ENCODE assay signal across 30 mouse cellular contexts in genomic region chr1:82717816-82718512, GRCm38 (mm10). TPM values are rescaled to one million over a fixed set of nuclear protein-coding genes. Genes with fewer than 3 reads are reported as not detected.
A peak's percentile ranks its signal among the peaks of the same experiment; 100 is the strongest.
DNase-seq lines count a peak whose midpoint lies in the region; ATAC-seq and TF ChIP-seq lines count a peak whose summit lies in the region.
"Had no signal": no experiment of that assay in that cellular context is flagged by ENCODE, and none has a peak within 500 bp of the region (broad histone marks: within the 10 kb centered on the region; RNA-seq: fewer than 3 reads in every experiment).

No protein-coding gene starts in this region.

- no peaks in the 10 kb centered on the region for H3K4me1 ChIP-seq in stomach, embryonic 15.5 days
- H3K4me1 ChIP-seq in stomach, postnatal 0 days (replicated peaks; ENCODE audit: control insufficient read depth, insufficient read depth) = no peaks in the 10 kb centered on the region
- H3K4me1 ChIP-seq in liver, embryonic 14.5 days (replicated peaks; ENCODE audit: control insufficient read depth in 2 of 2, insufficient read depth in 2 of 2, low read length in 1 of 2) = peaks cover 18 to 20% of the 10 kb centered on the region in 2 experiments
- no peaks in the 10 kb centered on the region; the same call in 1 of the 2 replicates for H3K4me1 ChIP-seq in lung, embryonic 16.5 days (replicated peaks; ENCODE audit: control insufficient read depth, insufficient read depth, low read length)
- H3K4me1 ChIP-seq: heart, embryonic 13.5 days; intestine, embryonic 15.5 days; midbrain, embryonic 15.5 days had no signal

- no peaks in the 10 kb centered on the region for H3K9me3 ChIP-seq in stomach, embryonic 15.5 days
- no peaks in the 10 kb centered on the region for H3K9me3 ChIP-seq in stomach, postnatal 0 days (ENCODE audit: control insufficient read depth, low read length)
- H3K9me3 ChIP-seq in liver, embryonic 14.5 days (ENCODE audit: control insufficient read depth, low read length) = no peaks in the 10 kb centered on the region
- H3K9me3 ChIP-seq in lung, embryonic 16.5 days (ENCODE audit: control insufficient read depth, low read length) = no peaks in the 10 kb centered on the region
- H3K9me3 ChIP-seq: heart, embryonic 13.5 days; intestine, embryonic 15.5 days; midbrain, embryonic 15.5 days had no signal

- no peak overlapping the region for H3K4me3 ChIP-seq in stomach, embryonic 15.5 days (replicated peaks)
- no peak overlapping the region for H3K4me3 ChIP-seq in stomach, postnatal 0 days (ENCODE audit: low read depth, low read length)
- no peak overlapping the region for H3K4me3 ChIP-seq in liver, embryonic 14.5 days (ENCODE audit: insufficient read depth in 1 of 2, low read depth in 2 of 2, low read length in 2 of 2)
- no peak overlapping the region for H3K4me3 ChIP-seq in lung, embryonic 16.5 days (ENCODE audit: low read length)
- H3K4me3 ChIP-seq: gastrocnemius, adult 2 months; heart, embryonic 13.5 days; intestine, embryonic 15.5 days; layer of hippocampus, adult 2 months; megakaryocyte, embryonic 14.5 days; midbrain, embryonic 15.5 days; myocyte had no signal

- no peaks in the 10 kb centered on the region for H3K36me3 ChIP-seq in stomach, embryonic 15.5 days
- no peaks in the 10 kb centered on the region for H3K36me3 ChIP-seq in stomach, postnatal 0 days (ENCODE audit: control insufficient read depth, insufficient read depth, low read length)
- H3K36me3 ChIP-seq in liver, embryonic 14.5 days (replicated peaks; ENCODE audit: control insufficient read depth, insufficient read depth, low read depth) = no peaks in the 10 kb centered on the region
- no peaks in the 10 kb centered on the region for H3K36me3 ChIP-seq in lung, embryonic 16.5 days (ENCODE audit: control insufficient read depth, insufficient read depth, low read length)
- H3K36me3 ChIP-seq: heart, embryonic 13.5 days; intestine, embryonic 15.5 days; midbrain, embryonic 15.5 days had no signal

- TF ChIP-seq CTCF in stomach, postnatal 0 days (IDR thresholded peaks at IDR 0.05; ENCODE audit: low read depth) = no peak
- TF ChIP-seq CTCF in liver, embryonic 14.5 days (IDR thresholded peaks at IDR 0.05; ENCODE audit: low read depth) = no peak

- no peak overlapping the region for H3K9ac ChIP-seq in stomach, embryonic 15.5 days
- H3K9ac ChIP-seq in stomach, postnatal 0 days (ENCODE audit: low read length) = no peak overlapping the region
- no peak overlapping the region for H3K9ac ChIP-seq in liver, embryonic 14.5 days (replicated peaks)
- no peak overlapping the region for H3K9ac ChIP-seq in lung, embryonic 16.5 days (ENCODE audit: low read length)
- H3K9ac ChIP-seq: heart, embryonic 13.5 days; hindbrain, embryonic 14.5 days; intestine, embryonic 15.5 days; midbrain, embryonic 15.5 days had no signal

- TF ChIP-seq EP300 in stomach, postnatal 0 days (optimal IDR thresholded peaks at IDR 0.05) = no peak
- TF ChIP-seq EP300 in liver, embryonic 14.5 days (IDR thresholded peaks at IDR 0.05; ENCODE audit: low read depth) = no peak

- ATAC-seq in stomach, embryonic 15.5 days (ENCODE audit: insufficient read depth, low FRiP score, low read depth) = no peak
- no peak for ATAC-seq in stomach, postnatal 0 days (ENCODE audit: low FRiP score, low TSS enrichment)
- peak; percentile 84 for ATAC-seq in liver, embryonic 14.5 days (ENCODE audit: insufficient read depth)
- peak; percentile 59 for ATAC-seq in lung, embryonic 16.5 days (ENCODE audit: low read depth)
- ATAC-seq: forebrain, embryonic 16.5 days; intestine, embryonic 15.5 days; midbrain, embryonic 15.5 days; Patski had no signal

- H3K27me3 ChIP-seq in stomach, embryonic 15.5 days (replicated peaks) = peaks cover 3% of the 10 kb centered on the region; the same call in 1 of the 2 replicates
- no peaks in the 10 kb centered on the region for H3K27me3 ChIP-seq in stomach, postnatal 0 days (ENCODE audit: control insufficient read depth, insufficient read depth, low read length)
- H3K27me3 ChIP-seq in liver, embryonic 14.5 days (ENCODE audit: control insufficient read depth, insufficient read depth, low read length) = no peaks in the 10 kb centered on the region; the same call in 1 of the 2 replicates
- H3K27me3 ChIP-seq in lung, embryonic 16.5 days (ENCODE audit: control insufficient read depth, insufficient read depth, low read depth, low read length) = peaks cover 3% of the 10 kb centered on the region
- H3K27me3 ChIP-seq: intestine, embryonic 15.5 days; Patski had no signal

- H3K27ac ChIP-seq in stomach, embryonic 15.5 days = 0 out of 2 replicates have a peak overlapping the region, but pooled peaks have one; percentile 11
- H3K27ac ChIP-seq in stomach, postnatal 0 days (replicated peaks) = no peak overlapping the region
- no peak overlapping the region for H3K27ac ChIP-seq in liver, embryonic 14.5 days
- peak overlapping the region; percentile 41 for H3K27ac ChIP-seq in lung, embryonic 16.5 days (ENCODE audit: low read length)
- H3K27ac ChIP-seq: gastrocnemius, adult 2 months; heart, embryonic 13.5 days; hindbrain, embryonic 14.5 days; intestine, embryonic 15.5 days; kidney, postnatal 0 days; layer of hippocampus, adult 2 months; midbrain, embryonic 15.5 days had no signal

- WGBS in stomach, embryonic 15.5 days = 56% methylated on average over 9 of the region's 9 CpGs
- 49% methylated on average over 9 of the region's 9 CpGs for WGBS in stomach, postnatal 0 days
- WGBS in liver, embryonic 14.5 days (ENCODE audit: insufficient replicate concordance) = 42% methylated on average over 9 of the region's 9 CpGs
- 36% methylated on average over 9 of the region's 9 CpGs for WGBS in lung, embryonic 16.5 days

- no peak for DNase-seq in stomach, postnatal 0 days (ENCODE audit: low spot score)
- DNase-seq in liver, embryonic 14.5 days (ENCODE audit: low read depth in 3 of 3, low spot score in 3 of 3) = peak in 1 of 3 experiments; percentile 27
- DNase-seq in gastrocnemius, adult 18-20 months (ENCODE audit: low spot score) = no peak
- no peak for DNase-seq in kidney, postnatal 4 days
- no peak for DNase-seq in heart, adult 8-10 months (ENCODE audit: low spot score)
- DNase-seq: adrenal gland, postnatal 10 days; cerebellum, adult 11-12 months; cerebellum, postnatal 25 days; embryo, embryonic 11 days; gastrocnemius, adult 2 months; layer of hippocampus, postnatal 36 days; thymus, postnatal 25 days had no signal

- no peak overlapping the region for H3K4me2 ChIP-seq in stomach, embryonic 15.5 days
- no peak overlapping the region for H3K4me2 ChIP-seq in stomach, postnatal 0 days (replicated peaks; ENCODE audit: low read depth)
- H3K4me2 ChIP-seq in liver, embryonic 14.5 days (ENCODE audit: low read depth) = peak overlapping the region; percentile 24; the same call in 1 of the 2 replicates
- peak overlapping the region; percentile 23; the same call in 1 of the 2 replicates for H3K4me2 ChIP-seq in lung, embryonic 16.5 days (ENCODE audit: low read depth, low read length)
- H3K4me2 ChIP-seq: heart, embryonic 13.5 days; hindbrain, embryonic 14.5 days; intestine, embryonic 15.5 days; midbrain, embryonic 15.5 days had no signal

RNA-seq across cellular contexts. Expression of gene Mff, which starts 6.7 kb away (rescaled TPM):
- polyA plus RNA-seq in stomach, embryonic 15.5 days (2015; fragmentation: Nextera tagmentation; extraction: Ambion mirVana) = 175 and 178 TPM in 2 replicates
- 149 and 151 TPM in 2 replicates for polyA plus RNA-seq in stomach, postnatal 0 days (2015; fragmentation: Nextera tagmentation; extraction: Ambion mirVana)
- 47.9 and 82.1 TPM in 2 replicates for polyA plus RNA-seq in liver, embryonic 14.5 days (2012; rRNA removed)
- polyA plus RNA-seq in liver, embryonic 14.5 days (2014; fragmentation: Nextera tagmentation; extraction: Ambion mirVana) = 193 and 197 TPM in 2 replicates
- 196 and 200 TPM in 2 replicates for polyA plus RNA-seq in lung, embryonic 16.5 days (2015; fragmentation: Nextera tagmentation; extraction: Ambion mirVana)
- total RNA-seq in gastrocnemius, adult 18-20 months (2021) = 100 to 1,000 TPM; 134 to 137 TPM
- total RNA-seq in heart, adult 8-10 months (2022) = 100 to 1,000 TPM; 150 to 163 (median 154) TPM

RNA-seq across cellular contexts. Expression of gene Tm4sf20, which starts 50.3 kb away (rescaled TPM):
- 28.3 and 35.1 TPM in 2 replicates for polyA plus RNA-seq in stomach, embryonic 15.5 days (2015; fragmentation: Nextera tagmentation; extraction: Ambion mirVana)
- polyA plus RNA-seq in stomach, postnatal 0 days (2015; fragmentation: Nextera tagmentation; extraction: Ambion mirVana) = 0.21 and 1.0 TPM in 2 replicates
- polyA plus RNA-seq in liver, embryonic 14.5 days (2012; rRNA removed) = not detected in 2 replicates
- not detected in 2 replicates for polyA plus RNA-seq in liver, embryonic 14.5 days (2014; fragmentation: Nextera tagmentation; extraction: Ambion mirVana)
- polyA plus RNA-seq in lung, embryonic 16.5 days (2015; fragmentation: Nextera tagmentation; extraction: Ambion mirVana) = not detected in 2 replicates
- not detected for total RNA-seq in gastrocnemius, adult 18-20 months (2021)
- not detected for total RNA-seq in heart, adult 8-10 months (2022)
- total RNA-seq: adrenal gland, postnatal 10 days; gastrocnemius, adult 2 months; heart, postnatal 25 days; layer of hippocampus, adult 2 months; layer of hippocampus, postnatal 36 days; left cerebral cortex, postnatal 14 days had no signal
- polyA plus RNA-seq: forebrain, embryonic 16.5 days; gonadal fat pad, adult 2 months; heart, embryonic 13.5 days; hindbrain, embryonic 14.5 days; limb, embryonic 14.5 days; myocyte; neural tube, embryonic 14.5 days had no signal

RNA-seq across cellular contexts. Expression of gene Gm47791, which starts 53.1 kb away (rescaled TPM):
- polyA plus RNA-seq in stomach, embryonic 15.5 days (2015; fragmentation: Nextera tagmentation; extraction: Ambion mirVana) = not detected in 2 replicates
- not detected in 2 replicates for polyA plus RNA-seq in stomach, postnatal 0 days (2015; fragmentation: Nextera tagmentation; extraction: Ambion mirVana)
- not detected in 2 replicates for polyA plus RNA-seq in liver, embryonic 14.5 days (2012; rRNA removed)
- not detected in 2 replicates for polyA plus RNA-seq in liver, embryonic 14.5 days (2014; fragmentation: Nextera tagmentation; extraction: Ambion mirVana)
- not detected in 2 replicates for polyA plus RNA-seq in lung, embryonic 16.5 days (2015; fragmentation: Nextera tagmentation; extraction: Ambion mirVana)
- not detected for total RNA-seq in gastrocnemius, adult 18-20 months (2021)
- not detected for total RNA-seq in heart, adult 8-10 months (2022)
- total RNA-seq: adrenal gland, postnatal 10 days; gastrocnemius, adult 2 months; heart, postnatal 25 days; layer of hippocampus, adult 2 months; layer of hippocampus, postnatal 36 days; left cerebral cortex, postnatal 14 days had no signal
- polyA plus RNA-seq: embryonic facial prominence, embryonic 14.5 days; forebrain, embryonic 16.5 days; gonadal fat pad, adult 2 months; heart, embryonic 13.5 days; hindbrain, embryonic 14.5 days; intestine, embryonic 15.5 days; kidney, postnatal 0 days; limb, embryonic 14.5 days; midbrain, embryonic 15.5 days; myocyte; neural tube, embryonic 14.5 days; Patski had no signal

Comparison
In these comparisons a context has a peak if more than half of its experiments do, and no peak if none do; other contexts are left out.
1. H3K27ac ChIP-seq: peak in stomach, embryonic 15.5 days (single experiment) and lung, embryonic 16.5 days (single experiment); none in stomach, postnatal 0 days (single experiment) and liver, embryonic 14.5 days (single experiment).
2. RNA of gene Tm4sf20, which starts 50.3 kb away (polyA plus RNA-seq): 28.3 to 35.1 TPM in stomach, embryonic 15.5 days; 0.21 to 1.0 TPM in stomach, postnatal 0 days, not detected in lung, embryonic 16.5 days and not detected in liver, embryonic 14.5 days; every median in the first group is over 10 times any median in the second.
3. ATAC-seq: peak in liver, embryonic 14.5 days (single experiment) and lung, embryonic 16.5 days (single experiment); none in stomach, embryonic 15.5 days (single experiment) and stomach, postnatal 0 days (single experiment).
4. H3K4me2 ChIP-seq: peak in liver, embryonic 14.5 days (single experiment) and lung, embryonic 16.5 days (single experiment); none in stomach, embryonic 15.5 days (single experiment) and stomach, postnatal 0 days (single experiment).